24 mouse cellular contexts compared by ENCODE assay signal in the genomic region with DNA sequence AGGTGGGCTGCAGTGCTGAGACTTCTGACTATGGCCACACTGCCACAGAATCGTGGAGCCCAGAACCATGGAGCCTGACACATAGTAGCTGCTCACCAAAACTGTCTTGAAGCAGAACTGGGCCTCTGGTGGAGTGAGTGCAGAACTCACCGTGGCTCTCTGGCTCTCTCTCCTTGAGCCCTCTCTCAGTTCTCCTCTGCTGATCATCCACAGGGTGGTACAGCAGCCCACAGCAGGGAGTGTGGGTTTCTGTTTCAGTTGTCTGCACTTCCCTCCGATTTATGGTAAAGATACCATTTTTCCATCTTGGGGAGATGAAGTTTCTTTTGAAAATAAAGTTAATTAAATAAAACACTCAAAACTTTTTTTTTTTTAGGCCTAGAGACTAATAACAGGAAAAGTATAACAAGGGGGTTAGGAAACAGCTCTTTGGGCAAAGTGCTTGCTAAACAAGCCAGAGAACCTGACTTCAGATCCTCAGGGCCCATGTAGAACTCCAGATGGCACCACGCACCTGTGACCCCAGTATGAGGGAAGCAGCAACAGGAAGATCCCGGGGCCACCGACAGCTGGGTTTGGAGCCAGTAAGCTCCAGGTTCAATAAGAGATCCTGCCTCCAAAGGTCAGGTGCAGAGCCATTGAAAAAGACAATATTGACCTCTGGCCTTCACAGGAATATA. TPM values are rescaled to one million over a fixed set of nuclear protein-coding genes. Genes with fewer than 3 reads are reported as not detected.
DNase-seq lines count a peak whose midpoint lies in the region; ATAC-seq and TF ChIP-seq lines count a peak whose summit lies in the region.
"Had no signal": no experiment of that assay in that cellular context is flagged by ENCODE, and none has a peak within 500 bp of the region (broad histone marks: within the 10 kb centered on the region; RNA-seq: fewer than 3 reads in every experiment).

No protein-coding gene starts in this region.

- no peaks in the 10 kb centered on the region for H3K27me3 ChIP-seq in thymus, adult 2 months (ENCODE audit: control insufficient read depth, insufficient read depth, low read length)
- H3K27me3 ChIP-seq: forebrain, embryonic 13.5 days; heart, embryonic 12.5 days; limb, embryonic 15.5 days; stomach, embryonic 15.5 days had no signal

- H3K27ac ChIP-seq in thymus, adult 2 months (ENCODE audit: control insufficient read depth, insufficient read depth, low read length): peak overlapping the region; percentile 58
- peak overlapping the region; percentile 21; the same call in 1 of the 2 replicates for H3K27ac ChIP-seq in macrophage
- H3K27ac ChIP-seq: forebrain, embryonic 13.5 days; kidney, postnatal 0 days; limb, embryonic 15.5 days; liver, embryonic 15.5 days; midbrain, embryonic 12.5 days; stomach, embryonic 15.5 days had no signal

- no peak for TF ChIP-seq CTCF in thymus, adult 2 months (IDR thresholded peaks at IDR 0.05; ENCODE audit: borderline replicate concordance, control insufficient read depth, extremely low read depth, insufficient read depth, low read length, poor library complexity)

- H3K4me1 ChIP-seq in thymus, adult 2 months (replicated peaks; ENCODE audit: control insufficient read depth, insufficient read depth, low read length): peaks cover 64% of the 10 kb centered on the region

- no peaks in the 10 kb centered on the region for H3K36me3 ChIP-seq in thymus, adult 2 months (ENCODE audit: control insufficient read depth, insufficient read depth, low read length)
- H3K36me3 ChIP-seq in macrophage (ENCODE audit: inconsistent target): no peaks in the 10 kb centered on the region
- H3K36me3 ChIP-seq: heart, embryonic 12.5 days; limb, embryonic 15.5 days; liver, embryonic 15.5 days; midbrain, embryonic 12.5 days; stomach, embryonic 15.5 days had no signal

- H3K79me2 ChIP-seq in macrophage (ENCODE audit: inconsistent target): no peaks in the 10 kb centered on the region

- peak; percentile 39 for DNase-seq in CD4-positive, CD25-positive, alpha-beta regulatory T cell, adult 2 months (ENCODE audit: low read depth, low spot score)
- no peak for DNase-seq in thymus, adult 2 months
- no peak for DNase-seq in thymus, postnatal 36 days
- no peak for DNase-seq in embryo, embryonic 10.5 days (ENCODE audit: low spot score)
- no peak for DNase-seq in T-cell, adult 2 months (ENCODE audit: low spot score)
- DNase-seq: adrenal gland, postnatal 10 days; cerebellum, adult 18-20 months; cerebellum, postnatal 25 days; heart, postnatal 10 days; kidney, adult 2 months; left cerebral cortex, postnatal 4 days; lung, postnatal 4 days had no signal

- no peak for TF ChIP-seq POLR2A in thymus, adult 2 months (IDR thresholded peaks at IDR 0.05; ENCODE audit: control insufficient read depth, extremely low read depth, insufficient read depth, low read length, poor library complexity)

- no peak overlapping the region for H3K4me3 ChIP-seq in thymus, adult 2 months (ENCODE audit: control insufficient read depth, insufficient read depth, low read length)
- no peak overlapping the region for H3K4me3 ChIP-seq in macrophage (ENCODE audit: inconsistent target)
- H3K4me3 ChIP-seq: forebrain, embryonic 13.5 days; heart, embryonic 12.5 days; limb, embryonic 15.5 days; liver, embryonic 15.5 days; midbrain, embryonic 12.5 days; stomach, embryonic 15.5 days had no signal

- no peak for ATAC-seq in CD4-positive, CD25-positive, alpha-beta regulatory T cell, adult 4 months
- ATAC-seq: activated CD4-positive, CD25-positive, alpha-beta regulatory T cell, adult 4 months; forebrain, embryonic 13.5 days had no signal

- 10% methylated on average over 6 of the region's 6 CpGs for WGBS in thymus, adult 2 months
- WGBS in macrophage (ENCODE audit: missing documents): 34% methylated on average over 6 of the region's 6 CpGs

RNA-seq across cellular contexts. Expression of a gene that starts 19.8 kb away (rescaled TPM):
- 100 to 1,000 TPM in 1 of 2 experiments, 10 to 100 TPM in 1; 99.5 to 157 TPM for polyA plus RNA-seq in CD4-positive, CD25-positive, alpha-beta regulatory T cell, adult 4 months (2017; shearing (Covaris generic))
- 177 and 188 TPM in 2 replicates for polyA plus RNA-seq in thymus, adult 2 months (2012; rRNA removed)
- 100 to 1,000 TPM in 1 of 26 experiments, 10 to 100 TPM in 18, 1 to 10 TPM in 7; 2.1 to 103 (median 34.8) TPM for total RNA-seq in macrophage (2018; cell fraction: chromatin; rRNA removed)
- total RNA-seq in macrophage (2018; cell fraction: cytosol; rRNA removed): 10 to 100 TPM; 11.9 to 91.3 (median 35.2) TPM
- total RNA-seq in macrophage (2018; cell fraction: nucleus; rRNA removed): 100 to 1,000 TPM in 7 of 26 experiments, 10 to 100 TPM in 19; 11.6 to 141 (median 56.9) TPM
- polyA plus RNA-seq in macrophage (2018): 34.1 to 93.4 TPM (median 46.8 TPM) in 3 replicates
- total RNA-seq: gastrocnemius, adult 8-10 months; MEL had no signal

RNA-seq across cellular contexts. Expression of a gene that starts 31.5 kb away (rescaled TPM):
- polyA plus RNA-seq in CD4-positive, CD25-positive, alpha-beta regulatory T cell, adult 4 months (2017; shearing (Covaris generic)): 100 to 1,000 TPM; 102 to 165 TPM
- polyA plus RNA-seq in thymus, adult 2 months (2012; rRNA removed): 141 and 189 TPM in 2 replicates
- total RNA-seq in macrophage (2018; cell fraction: chromatin; rRNA removed): 1,000 to 10,000 TPM in 1 of 26 experiments, 100 to 1,000 TPM in 25; 132 to 1,109 (median 198) TPM
- total RNA-seq in macrophage (2018; cell fraction: cytosol; rRNA removed): 100 to 1,000 TPM in 14 of 26 experiments, 10 to 100 TPM in 12; 66.1 to 266 (median 101) TPM
- total RNA-seq in macrophage (2018; cell fraction: nucleus; rRNA removed): 1,000 to 10,000 TPM in 1 of 26 experiments, 100 to 1,000 TPM in 25; 132 to 1,059 (median 192) TPM
- 95.1 to 123 TPM (median 99.7 TPM) in 3 replicates for polyA plus RNA-seq in macrophage (2018)
